Mouse (Mus musculus) C2C12 (cell line): ENCODE results near the gene Cntf.

Experiments
- CTCF ChIP-seq: IDR thresholded peaks from one replicate; pipeline ENCODE4 v1.5.1; 2011; ENCODE audit not compliant: control insufficient read depth, insufficient read depth, insufficient read length
- FOSL1 ChIP-seq: IDR thresholded peaks from one replicate; pipeline ENCODE4 v1.8.0; 2011; ENCODE audit warnings: mild to moderate bottlenecking, low read length; ENCODE audit not compliant: poor library complexity, insufficient read depth, severe bottlenecking
- MAX ChIP-seq: IDR thresholded peaks from one replicate; pipeline ENCODE4 v1.6.1; 2011; ENCODE audit warnings: mild to moderate bottlenecking, control low read depth
- MYOD1 ChIP-seq: IDR thresholded peaks from one replicate; pipeline ENCODE4 v1.6.1; 2011; ENCODE audit warnings: low read depth; ENCODE audit not compliant: control insufficient read depth, insufficient read length
- MYOG ChIP-seq: IDR thresholded peaks from one replicate; pipeline ENCODE4 v1.6.1; 2011; ENCODE audit not compliant: control insufficient read depth, insufficient read length; ENCODE audit errors: extremely low read depth
- USF1 ChIP-seq: IDR thresholded peaks from one replicate; pipeline ENCODE4 v1.6.1; 2011; ENCODE audit warnings: low read depth, mild to moderate bottlenecking, control low read depth, moderate library complexity

DNA sequence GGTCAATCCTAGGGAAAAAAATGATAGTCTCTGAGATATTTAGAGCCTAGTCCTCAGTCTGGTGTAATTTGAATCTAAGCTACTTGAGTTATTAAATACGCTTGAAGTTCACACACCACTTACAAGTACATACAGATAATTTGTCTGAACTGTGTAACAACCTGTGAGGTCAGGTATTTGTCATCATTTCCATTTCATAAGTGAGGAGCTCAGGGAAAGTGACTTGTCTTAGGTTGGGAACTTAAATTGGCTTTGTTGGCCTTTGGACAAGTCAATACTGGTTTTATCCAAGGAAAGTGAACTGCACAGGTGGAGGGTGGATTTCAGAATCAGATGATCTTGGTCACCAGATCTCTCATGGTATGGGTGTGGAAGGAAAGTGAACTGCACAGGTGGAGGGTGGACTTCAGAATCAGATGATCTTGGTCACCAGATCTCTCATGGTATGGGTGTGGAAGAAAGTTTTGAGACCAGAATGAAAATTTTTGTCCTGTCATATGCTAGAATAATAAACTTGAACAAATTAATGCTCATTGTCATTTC is 6.4 kb downstream of the Cntf start:
- TF ChIP-seq MYOG, result no peak
- no peak for TF ChIP-seq CTCF
- no peak for TF ChIP-seq MAX
- no peak for TF ChIP-seq USF1
- TF ChIP-seq MYOD1, result no peak
- no peak for TF ChIP-seq FOSL1
